Mouse (Mus musculus): Measurements from ENCODE around the gene 4930539E08Rik.

The 4930539E08Rik gene

DNA sequence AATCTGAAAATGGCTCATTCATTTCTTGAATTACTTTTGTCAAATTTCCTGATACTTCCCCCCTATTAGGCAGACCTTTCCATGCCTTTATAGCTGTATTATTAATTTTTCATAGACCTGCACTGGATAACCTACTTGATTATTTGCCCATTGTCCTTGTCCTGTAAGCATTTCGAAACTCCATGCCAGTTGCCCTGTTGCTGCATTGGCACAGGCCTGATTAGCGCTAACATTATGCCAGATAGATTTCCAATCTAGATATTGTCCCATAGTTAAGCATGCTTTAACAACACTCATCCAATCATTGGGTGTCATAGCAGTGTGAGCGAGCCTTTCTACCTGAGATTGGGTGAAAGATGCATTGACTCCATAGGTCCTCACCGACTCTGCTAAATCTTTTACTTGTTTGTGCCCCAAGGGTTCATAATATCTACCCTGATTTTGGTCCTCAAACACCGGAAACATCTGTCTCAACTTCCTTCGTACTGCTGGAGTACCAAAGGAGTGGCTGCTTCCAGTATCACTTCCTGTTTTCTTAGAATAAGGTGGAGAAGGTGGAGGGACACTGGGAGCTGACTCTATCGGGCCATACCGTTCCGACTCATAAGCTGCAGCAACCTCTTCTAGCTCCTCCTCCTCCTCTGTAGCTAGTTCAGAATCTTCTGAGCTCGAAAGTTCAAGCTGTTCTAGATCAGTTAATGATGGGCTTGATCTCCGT lies 20.9 kb downstream of the 4930539E08Rik start:
- no peak for DNase-seq

DNA sequence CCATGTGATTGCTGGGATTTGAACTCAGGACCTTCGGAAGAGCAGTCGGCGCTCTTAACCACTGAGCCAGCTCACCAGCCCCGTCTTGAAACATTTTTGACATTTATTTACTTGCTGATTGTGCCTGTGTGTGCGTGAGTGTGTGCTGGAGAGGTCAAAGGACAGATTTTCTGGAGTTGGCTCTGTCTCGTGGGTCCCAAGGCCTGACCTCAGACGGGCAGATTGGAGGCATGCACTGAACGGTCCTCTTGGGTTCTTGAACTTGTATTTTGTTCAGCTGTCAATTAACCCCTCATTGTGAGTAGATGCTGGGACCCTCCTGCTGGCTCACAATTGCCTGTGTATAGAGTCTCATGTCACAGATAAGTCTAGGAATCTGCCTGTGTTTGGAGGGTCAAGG lies 28.9 kb downstream of the 4930539E08Rik start:
- no peak for DNase-seq

- DNase-seq, result no peak
These were observed 29.9 kb downstream of the 4930539E08Rik start for GRCm38 (mm10) chr17:28885231-28885630.

DNA sequence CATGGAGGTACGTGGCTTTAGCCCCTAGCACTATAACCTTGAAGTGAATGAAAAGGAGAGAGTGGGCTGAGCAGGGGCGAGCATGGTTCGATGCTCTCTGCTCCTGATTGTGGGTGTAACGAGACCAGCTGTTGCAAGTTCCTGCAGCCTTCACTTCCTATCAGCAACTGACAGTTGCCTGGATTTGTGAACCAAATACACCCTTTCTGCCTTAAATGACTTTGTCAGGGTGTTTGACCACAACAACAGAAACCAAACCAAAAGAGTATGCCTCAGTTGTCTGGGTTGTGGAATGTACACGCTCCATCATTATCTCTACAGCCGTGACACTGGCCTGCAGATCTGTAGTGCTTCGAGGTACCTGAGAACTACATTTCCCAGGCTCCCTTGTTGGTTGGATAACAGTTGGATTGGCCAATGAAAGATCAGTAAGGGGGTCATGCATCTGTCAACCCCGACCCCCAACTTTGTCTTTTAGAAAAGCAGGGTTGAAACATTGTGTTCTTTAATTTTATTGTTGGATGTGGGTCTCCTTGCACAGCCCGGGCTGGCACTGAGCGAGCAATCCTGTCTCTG lies 31.1 kb downstream of the 4930539E08Rik start:
- no peak for DNase-seq

- no peak for DNase-seq
These were observed 32.3 kb downstream of the 4930539E08Rik start for GRCm38 (mm10) chr17:28882810-28883209.

- DNase-seq, result peak; percentile 65 to 71
These were observed 32.8 kb downstream of the 4930539E08Rik start for GRCm38 (mm10) chr17:28882316-28882715.

GRCm38 (mm10) chr17:28879931-28880391 lies 35.2 kb downstream of the 4930539E08Rik start:
- DNase-seq, result peak; percentile 91 to 94

DNA sequence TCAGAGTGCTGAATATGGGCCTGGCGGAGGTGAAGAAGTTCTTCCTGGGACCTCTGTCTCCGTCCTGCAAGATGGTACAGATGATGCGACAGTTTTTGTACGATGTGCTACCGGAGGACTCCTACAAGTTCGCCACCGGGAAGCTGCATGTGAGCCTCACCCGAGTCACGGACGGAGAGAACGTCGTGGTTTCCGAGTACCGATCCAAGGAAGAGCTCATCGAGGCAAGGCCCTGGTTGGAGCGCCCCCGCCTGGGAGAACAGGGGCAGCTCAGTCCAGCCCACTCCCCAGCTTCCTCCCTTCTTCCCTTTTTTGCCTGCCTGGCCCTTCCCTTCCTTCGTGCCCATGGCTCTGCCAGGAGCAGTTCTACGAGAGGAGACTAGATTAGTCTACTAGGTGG lies 38.3 kb downstream of the 4930539E08Rik start:
- peak in 1 of 2 experiments; percentile 67 for DNase-seq

GRCm38 (mm10) chr17:28876331-28876730 lies 38.8 kb downstream of the 4930539E08Rik start:
- no peak for DNase-seq

DNA sequence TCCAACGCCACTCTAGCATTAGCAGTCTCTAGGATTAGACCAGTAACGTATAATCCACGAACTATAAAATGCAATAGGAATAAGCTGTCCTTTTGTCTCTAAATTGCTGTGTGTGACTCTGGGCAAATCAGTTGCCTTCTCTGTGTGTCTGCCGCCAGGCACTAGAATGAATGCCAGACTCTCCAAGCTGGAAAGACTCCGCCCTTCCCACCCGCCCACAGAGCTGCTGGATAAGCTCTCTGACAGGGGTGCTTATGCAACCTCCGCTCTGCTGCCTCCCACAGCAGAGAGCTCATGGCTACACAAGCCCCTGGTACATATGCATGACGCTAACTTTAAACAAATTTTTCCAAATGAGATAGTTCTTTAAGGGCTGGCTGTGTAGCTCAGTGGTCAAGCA lies 39.8 kb downstream of the 4930539E08Rik start:
- DNase-seq, result peak; percentile 62 to 66

DNA sequence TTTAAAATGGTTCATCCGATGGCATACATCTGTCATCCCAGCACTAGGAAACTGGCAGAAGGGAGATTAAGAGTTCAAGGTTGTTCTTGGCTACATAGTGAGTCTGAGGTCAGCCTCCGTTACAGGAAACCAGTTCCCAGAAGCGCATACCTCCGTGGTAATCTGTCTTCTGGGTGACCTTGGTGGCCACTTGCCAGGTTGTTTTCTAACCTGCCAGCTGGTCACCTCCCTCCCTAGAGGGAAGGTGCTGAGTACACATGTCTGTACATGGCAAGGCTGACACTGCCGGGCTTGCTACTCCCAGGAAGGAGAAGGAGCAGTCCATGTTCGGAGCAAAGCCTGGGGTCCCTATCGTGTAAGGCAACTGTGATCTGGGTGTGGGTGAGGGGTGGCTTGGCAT lies 40.3 kb downstream of the 4930539E08Rik start:
- DNase-seq, result peak; percentile 56 to 80

DNA sequence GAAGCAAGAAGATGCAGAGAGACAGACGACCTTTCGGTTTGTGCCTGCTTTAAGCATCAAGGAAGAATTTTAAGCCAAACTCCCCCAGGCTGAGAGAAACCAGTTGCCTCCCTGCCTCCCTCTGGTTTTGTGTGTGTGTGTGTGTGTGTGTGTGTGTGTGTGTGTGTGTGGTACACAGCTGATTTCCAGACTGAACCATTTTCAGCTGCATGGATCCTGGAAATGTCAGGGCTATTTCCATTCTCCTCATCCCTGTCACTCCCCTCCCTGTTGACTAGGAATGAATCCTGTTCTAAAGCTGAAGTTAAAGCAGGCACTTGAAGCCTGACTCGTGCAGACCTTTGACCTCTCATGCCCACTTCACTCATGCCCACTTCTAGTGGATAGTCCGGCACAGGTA lies 40.9 kb downstream of the 4930539E08Rik start:
- no peak for DNase-seq

DNA sequence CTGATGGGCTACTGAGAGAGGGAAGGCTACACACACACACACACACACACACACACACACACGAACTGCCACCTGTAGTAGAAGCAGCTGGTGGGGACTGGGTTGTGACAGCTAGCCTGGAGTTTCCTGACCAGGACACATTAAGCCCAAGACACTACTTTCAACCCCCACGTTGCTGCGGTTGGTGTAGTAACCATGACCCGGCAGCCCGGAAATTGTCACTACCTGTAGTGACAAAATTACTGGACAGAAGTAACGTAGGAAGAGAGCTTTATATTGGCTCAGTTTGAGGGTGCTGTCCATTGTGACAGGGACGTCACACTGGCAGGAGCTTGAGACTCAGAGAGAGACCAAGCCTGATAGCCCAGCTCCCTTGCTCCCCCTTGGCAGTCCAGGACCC lies 42.8 kb downstream of the 4930539E08Rik start:
- DNase-seq, result no peak

DNA sequence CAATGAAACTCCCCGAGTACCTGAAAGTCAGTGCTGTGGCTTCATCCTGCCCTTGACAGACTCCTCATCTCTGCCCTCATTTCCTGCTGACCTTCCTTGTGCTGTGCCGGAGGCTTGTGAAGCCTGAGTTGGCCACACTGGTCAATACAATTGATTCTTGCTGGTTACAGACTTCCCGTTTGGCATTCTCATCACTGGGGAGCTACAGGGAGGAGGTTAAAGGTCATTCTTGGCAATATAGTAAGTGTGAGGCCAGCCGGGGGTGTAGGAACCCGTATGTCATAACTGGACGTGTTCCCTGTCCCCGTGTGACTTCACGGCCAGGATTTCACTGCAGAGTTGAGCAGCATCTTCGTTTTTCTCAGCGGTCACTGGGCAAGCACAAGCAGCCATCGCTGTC lies 43.3 kb downstream of the 4930539E08Rik start:
- DNase-seq, result no peak

GRCm38 (mm10) chr17:28870435-28870834 lies 44.7 kb downstream of the 4930539E08Rik start:
- DNase-seq, result no peak

DNA sequence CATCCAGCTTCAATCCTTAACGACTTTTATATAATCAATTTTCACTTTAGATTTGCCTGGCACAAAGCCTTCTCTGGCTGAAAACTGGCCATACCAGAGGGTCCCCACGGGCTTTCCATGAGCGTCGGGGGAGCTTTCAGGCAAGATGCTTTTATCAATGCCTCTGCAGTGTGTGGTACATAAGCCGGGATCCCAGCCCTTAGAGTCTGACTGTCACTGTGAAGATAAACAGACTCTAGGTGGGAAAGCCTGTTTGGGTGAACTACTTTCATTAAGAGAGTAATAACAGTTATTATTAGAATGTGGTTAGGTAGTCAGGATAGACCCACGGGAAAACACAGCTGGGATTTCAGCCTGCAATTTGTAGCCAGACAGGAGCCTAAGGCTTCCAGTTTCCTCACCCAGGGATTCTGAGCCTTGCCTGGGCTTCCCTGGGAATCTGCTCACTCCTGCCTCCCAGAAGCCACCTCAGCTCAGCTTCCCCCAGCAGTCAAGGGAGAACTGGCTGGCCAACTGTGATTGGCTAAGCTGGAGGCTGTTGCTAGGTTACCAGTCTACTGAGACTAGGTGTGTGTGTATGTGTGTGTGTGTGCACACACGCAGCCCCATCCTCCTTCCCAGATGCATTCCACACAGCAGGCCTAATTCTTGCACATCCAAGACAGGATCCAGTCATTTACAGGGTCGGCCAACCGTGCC lies 45.6 kb downstream of the 4930539E08Rik start:
- no peak for DNase-seq

- no peak for DNase-seq
These were observed 47.7 kb downstream of the 4930539E08Rik start for GRCm38 (mm10) chr17:28867381-28867780.

- DNase-seq, result no peak
These were observed 48.2 kb downstream of the 4930539E08Rik start for GRCm38 (mm10) chr17:28866921-28867320.

DNA sequence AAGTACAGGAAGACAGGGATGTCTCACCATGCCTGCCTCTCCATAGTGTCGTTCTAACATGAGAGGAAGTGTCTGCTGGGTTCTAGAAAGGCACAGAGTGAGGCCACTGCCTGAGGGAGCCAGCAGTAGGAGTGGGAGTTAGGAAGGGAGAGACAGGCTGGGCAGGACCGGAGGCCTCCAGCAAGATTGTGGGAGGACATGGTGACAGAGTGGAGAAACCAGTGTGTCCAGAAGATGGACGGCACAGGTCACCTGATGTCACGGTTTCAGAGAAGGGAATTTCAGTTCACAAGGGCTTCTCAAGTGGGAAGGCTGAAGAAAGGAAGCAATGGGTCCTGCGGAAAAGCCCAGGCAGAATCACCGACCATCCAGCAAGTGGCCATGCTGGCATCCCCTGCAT lies 50.7 kb downstream of the 4930539E08Rik start:
- no peak for DNase-seq

DNA sequence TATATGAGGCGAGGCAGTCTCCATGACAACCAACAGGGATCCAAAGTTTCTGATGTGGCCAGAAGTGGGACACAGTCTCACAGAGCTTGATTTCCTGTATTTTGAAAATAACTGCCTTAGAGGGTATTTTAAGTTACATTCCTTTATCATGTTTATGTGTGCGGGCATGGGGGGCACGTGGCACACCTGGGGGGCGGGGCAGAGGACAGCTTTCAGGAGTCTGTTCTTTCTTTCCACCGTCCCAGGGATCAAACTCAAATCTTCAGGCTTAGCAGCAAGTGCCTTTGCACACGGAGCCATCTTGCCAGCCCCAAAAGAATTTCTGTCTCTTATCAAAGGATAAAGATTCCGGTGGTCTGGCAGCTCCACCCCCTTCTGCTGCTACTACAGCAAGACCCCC lies 51.2 kb downstream of the 4930539E08Rik start:
- no peak for DNase-seq

- DNase-seq, result no peak
These were observed 56.9 kb downstream of the 4930539E08Rik start, which contains the start of gene Pnpla1 for GRCm38 (mm10) chr17:28858205-28858604. TSS of gene Pnpla1 (plus strand) at chr17:28858411.

GRCm38 (mm10) chr17:28856030-28856429 lies 59.1 kb downstream of the 4930539E08Rik start:
- DNase-seq, result no peak

GRCm38 (mm10) chr17:28855166-28855885 lies 59.8 kb downstream of the 4930539E08Rik start:
- DNase-seq, result peak in 1 of 2 experiments; percentile 46

Measured in cerebellum, postnatal 14 days (tissue).